Mouse (Mus musculus) urinary bladder, postnatal 10 days (tissue): ENCODE data around the gene Tbx10.
"Not testable (repeated sequence)": the region's sequence is repeated elsewhere in the genome, so short reads cannot be mapped to it uniquely, and the experiment has no call there.

Experiments
- DNase-seq: peaks from one replicate; pipeline ENCODE4 v3.0.0; 2022; ENCODE audit warnings: low spot score

Gene Tbx10

DNA sequence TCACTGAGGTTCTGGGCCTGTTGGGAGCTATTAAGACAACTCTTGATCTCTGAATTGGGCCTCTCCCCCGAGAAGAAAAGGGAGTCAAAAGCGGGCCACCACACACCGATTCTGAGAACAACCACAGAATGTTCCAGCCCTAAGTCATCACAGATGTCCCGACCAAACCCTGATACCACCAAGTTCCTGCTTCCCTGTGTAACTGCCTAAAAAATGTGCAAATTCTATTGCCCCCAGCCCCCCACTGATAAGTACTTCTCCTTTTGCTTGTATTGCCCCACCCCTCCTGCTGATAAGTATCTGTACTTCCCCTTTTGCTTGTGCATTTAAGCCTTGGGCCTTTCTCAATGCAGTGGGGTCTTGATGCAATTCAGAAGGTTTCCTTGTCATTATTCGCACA, 51.6 kb downstream of the Tbx10 start:
- DNase-seq = not testable (repeated sequence)

DNA sequence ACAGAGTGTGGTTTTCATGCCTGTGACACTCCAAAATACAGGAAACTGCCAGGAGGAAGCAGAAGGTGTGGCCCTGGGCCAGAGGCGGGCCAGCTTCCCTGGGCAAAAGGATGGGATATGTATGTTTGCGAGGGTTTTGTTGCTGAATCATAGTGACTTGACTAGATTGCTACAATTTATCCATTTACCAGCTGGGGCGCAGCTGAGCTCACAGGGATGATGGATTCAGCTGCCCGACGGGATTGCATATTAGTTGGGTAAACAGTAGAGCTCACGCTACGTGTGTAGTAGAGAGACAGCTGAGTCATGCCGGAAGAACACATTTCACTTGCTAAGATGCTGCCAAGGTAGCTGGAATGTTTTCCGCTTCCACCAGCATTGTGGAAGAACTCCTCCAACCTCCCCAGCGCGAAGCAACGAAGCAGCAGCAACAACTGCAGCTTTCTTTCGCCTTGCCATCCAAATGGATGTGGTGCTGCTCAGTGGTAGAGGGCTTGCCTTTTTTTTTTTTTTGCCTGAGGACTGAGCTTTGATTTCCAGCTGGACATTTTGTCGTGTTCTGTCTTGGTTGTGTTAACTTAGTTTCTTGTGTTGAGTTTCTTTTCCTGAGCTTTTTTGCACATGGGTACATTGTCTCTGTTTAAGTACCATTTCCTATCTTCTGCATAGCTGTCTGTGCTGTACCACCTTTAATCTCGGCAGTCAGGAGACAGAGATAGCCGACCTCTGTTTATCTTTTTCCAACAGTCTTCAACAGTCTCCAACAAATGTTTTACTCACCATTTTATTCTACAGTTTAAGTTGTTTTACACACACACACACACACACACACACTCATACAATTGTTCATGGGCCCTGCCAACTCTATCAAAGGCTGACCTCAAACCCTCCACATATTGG, 53.7 kb downstream of the Tbx10 start, which contains the start of gene Gstp2:
TSS of gene Gstp2 (minus strand) at position 58 of the 900 bp plus-strand sequence.
- DNase-seq = no peak

DNA sequence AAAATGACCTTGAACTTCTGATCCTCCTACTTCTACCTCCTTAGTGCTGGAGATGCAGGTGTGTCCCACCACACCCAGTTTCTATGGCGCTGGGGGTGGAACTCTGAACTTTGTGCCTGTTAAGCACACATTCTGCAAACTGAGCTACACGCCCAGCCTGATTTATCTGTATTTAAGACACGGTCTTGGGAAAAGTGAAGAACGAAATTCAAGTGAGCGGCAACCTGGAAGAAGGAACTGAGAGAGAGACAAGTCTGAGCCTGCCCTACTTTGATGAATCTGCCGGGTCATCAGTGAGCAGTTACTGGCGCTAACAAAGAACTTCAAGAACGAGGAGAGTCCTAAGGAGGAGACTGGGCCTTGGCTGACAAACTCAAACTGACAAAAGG, 54.3 kb downstream of the Tbx10 start:
- no peak for DNase-seq

DNA sequence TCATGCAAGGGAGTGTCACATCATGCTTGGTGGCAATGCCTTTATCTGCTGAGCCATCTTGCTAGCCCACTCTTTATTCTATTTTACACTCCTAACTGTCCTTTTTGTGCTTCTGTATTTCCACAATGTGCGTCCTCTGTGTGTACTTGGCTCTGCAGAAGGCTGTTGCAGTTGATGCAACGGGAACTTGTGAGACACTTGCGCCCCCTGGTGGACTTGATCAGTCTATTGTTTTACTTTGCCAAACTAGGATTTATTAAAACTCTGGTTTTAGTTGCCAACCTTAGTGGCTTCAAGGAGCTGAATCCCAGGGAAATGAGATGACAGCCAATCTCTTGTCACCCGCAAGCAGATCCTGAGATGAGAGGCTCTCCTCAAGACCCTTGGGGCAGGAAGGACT, 55.3 kb downstream of the Tbx10 start:
- DNase-seq = no peak

DNA sequence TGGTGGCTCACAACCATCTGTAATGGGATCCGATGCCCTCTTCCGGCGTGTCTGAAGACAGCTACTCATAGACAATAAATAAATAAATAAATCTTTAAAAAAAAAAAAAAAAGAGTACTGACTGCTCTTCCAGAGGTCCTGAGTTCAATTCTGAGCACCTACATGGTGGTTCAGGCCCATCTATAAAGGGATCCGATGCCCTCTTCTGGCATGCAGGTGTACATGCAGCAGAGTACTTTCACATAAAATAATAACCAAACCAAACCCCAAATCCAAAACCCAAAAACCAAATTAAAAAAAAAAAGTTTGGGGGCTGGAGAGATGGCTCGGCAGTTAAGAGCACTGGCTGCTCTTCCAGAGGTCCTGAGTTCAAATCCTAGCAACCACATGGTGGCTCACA, 56.5 kb downstream of the Tbx10 start:
- not testable (repeated sequence) for DNase-seq
